Mouse (Mus musculus): ENCODE data around the gene Ebf1. TPM values are rescaled to one million over a fixed set of nuclear protein-coding genes. Genes with fewer than 3 reads are reported as not detected.

The Ebf1 gene
- total RNA-seq, 2 experiments from 2014 or later = 4.8 to 6.1 TPM

- DNase-seq (ENCODE audit: low spot score in 2 of 2) = no peak
Observed at GRCm38 (mm10) chr11:44656916-44657315, 39.8 kb downstream of the Ebf1 start.

- DNase-seq (ENCODE audit: low spot score in 2 of 2) = no peak
Observed at GRCm38 (mm10) chr11:44657833-44658395, 40.8 kb downstream of the Ebf1 start.

GRCm38 (mm10) chr11:44661875-44662274 lies 44.8 kb downstream of the Ebf1 start:
- no peak for DNase-seq (ENCODE audit: low spot score in 2 of 2)

DNA sequence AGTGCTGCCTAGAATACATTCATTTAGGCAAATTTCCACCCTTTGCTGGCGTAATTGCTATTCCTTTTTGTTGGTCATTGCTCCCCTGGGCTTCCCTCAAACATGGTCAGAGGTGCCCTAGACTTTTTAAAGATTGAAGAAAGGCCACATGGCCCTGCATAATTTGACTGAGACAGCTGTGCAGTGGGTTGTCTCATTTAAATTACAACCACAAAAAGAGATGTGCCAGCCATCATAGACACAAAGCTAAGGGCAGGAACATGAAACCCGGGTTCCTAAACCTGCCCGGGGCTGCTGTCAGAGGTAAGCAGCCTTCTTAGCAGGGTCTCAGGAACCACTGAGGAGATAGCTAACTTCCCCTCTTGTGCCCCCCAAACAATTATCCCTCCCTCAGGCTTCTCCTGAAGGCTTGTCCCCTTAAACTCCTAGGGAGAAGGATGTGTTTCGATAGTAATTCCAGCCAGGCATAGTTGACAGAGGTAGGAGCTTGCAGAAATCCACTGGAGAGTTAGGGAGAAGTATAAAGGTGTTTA lies 46.6 kb downstream of the Ebf1 start:
- DNase-seq (ENCODE audit: low spot score in 2 of 2) = no peak

DNA sequence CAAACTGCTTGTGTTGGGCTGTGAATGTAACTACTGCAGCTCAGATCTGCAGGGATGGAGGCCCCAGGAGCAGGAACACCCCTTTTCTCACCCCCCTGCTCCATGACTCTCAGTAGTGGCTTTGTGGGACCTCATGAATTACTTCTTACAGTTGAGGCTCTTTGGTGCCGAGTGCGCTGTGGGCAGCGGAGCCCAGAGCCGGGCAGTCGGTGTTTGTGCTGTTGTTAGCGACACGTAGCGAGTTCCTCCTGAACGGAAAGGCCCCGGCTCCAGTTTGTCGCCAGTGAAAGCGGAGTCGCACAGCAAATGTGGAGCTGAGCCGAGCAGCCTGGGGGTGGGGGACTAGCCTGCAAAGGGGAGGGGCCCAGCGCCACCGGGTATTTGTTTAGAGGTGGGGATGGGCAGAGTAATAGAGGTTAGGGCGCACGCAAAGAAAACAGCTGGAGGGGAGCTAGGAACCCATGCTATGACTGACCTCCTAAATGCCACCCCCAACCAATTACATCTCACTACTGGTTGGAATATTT lies 48.1 kb downstream of the Ebf1 start:
- peak in 1 of 2 experiments; percentile 3 for DNase-seq (ENCODE audit: low spot score in 2 of 2)

DNA sequence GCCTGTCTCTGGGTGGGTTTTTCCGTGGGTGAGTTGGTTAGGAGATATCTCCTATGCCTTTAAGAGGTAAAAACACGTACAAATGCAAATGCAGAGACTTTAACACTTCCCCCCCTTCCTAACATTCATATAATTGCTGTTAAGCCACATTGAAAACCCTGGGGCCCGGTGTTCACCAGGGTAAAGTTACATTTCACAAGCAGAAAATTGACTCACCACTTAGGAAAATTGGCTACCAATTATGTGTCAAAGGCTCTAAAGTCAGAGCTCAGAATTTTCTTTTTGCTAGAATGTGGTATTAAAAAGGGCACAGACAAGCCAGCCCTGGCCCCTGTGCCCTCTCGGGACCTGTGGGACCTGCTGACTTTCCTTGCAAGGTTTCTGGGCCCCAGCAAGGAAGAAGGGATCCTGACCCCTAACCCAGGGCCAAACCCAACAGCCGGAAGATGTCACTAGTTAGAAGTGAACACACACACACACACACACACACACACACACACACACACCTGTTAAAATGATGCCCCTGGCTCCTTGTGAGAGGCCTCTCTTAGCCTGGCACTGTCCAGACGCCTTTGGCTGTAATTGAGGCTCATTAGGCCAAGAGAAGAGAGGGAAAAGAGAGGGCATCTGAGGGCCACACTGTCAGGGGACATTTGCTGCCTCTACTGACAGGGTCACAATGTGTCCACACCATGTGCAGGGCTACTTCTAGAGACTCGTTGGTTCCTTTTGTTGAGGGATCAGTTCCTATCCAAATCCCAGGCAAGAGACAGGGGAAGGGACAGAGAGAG lies 48.8 kb downstream of the Ebf1 start:
- DNase-seq (ENCODE audit: low spot score in 2 of 2) = no peak

DNA sequence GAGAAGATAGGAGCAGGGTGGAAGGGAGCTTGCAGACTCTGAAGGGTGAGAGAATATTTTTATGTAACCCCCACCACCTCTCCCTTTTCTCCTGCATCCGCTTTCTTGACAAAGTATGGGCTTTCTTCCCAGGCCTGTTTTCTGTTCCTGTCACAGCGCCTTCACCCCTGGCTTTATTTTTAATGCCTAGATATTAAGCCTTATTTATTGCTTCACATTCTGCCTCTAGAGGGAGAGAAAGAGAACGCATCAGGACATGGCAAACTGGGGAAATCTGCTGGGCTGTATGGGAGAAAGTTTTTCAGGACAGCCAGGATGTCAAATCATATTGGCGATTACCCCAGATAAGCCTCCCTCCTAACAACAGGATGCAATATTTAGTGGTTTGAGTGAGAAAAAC lies 49.6 kb downstream of the Ebf1 start:
- DNase-seq (ENCODE audit: low spot score in 2 of 2) = no peak

DNA sequence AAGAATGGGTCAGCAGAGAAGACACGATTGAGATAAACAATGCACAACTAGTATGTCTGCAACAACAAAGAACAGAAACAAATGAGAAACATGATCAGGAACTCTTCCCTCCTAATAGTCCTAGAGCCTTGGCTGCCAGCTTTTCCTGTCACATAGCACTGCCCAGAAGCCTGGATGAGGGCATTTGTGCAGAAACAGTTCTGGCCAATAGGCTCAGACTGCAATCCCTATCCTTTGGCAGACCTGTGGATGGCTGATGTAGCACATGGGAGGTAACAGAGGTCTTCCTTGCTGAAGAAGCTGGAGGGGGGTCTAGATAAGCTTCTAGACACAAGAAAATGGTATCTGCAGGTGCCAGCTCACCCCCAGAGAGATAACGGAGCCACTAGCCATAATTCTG lies 64.2 kb downstream of the Ebf1 start:
- DNase-seq (ENCODE audit: low spot score in 2 of 2) = no peak

DNA sequence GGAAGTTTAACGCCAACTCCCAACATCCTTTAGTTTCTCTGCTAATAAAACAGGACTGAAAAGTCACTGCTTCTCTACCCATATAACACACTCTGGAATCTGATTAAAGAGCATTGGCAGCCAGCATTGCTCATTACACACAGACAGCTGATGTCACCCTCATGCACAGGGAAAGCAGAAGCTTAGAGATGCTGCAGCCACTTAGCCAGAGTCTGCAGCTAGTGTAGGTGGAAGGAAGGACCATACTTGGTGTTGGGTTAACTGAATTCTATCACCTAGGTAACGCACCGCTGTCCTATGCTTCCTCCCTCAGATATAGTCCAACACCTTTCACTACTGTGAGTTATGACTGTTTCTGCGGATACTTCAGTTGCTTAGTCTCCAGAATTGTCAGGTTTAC lies 64.9 kb downstream of the Ebf1 start:
- no peak for DNase-seq (ENCODE audit: low spot score in 2 of 2)

DNA sequence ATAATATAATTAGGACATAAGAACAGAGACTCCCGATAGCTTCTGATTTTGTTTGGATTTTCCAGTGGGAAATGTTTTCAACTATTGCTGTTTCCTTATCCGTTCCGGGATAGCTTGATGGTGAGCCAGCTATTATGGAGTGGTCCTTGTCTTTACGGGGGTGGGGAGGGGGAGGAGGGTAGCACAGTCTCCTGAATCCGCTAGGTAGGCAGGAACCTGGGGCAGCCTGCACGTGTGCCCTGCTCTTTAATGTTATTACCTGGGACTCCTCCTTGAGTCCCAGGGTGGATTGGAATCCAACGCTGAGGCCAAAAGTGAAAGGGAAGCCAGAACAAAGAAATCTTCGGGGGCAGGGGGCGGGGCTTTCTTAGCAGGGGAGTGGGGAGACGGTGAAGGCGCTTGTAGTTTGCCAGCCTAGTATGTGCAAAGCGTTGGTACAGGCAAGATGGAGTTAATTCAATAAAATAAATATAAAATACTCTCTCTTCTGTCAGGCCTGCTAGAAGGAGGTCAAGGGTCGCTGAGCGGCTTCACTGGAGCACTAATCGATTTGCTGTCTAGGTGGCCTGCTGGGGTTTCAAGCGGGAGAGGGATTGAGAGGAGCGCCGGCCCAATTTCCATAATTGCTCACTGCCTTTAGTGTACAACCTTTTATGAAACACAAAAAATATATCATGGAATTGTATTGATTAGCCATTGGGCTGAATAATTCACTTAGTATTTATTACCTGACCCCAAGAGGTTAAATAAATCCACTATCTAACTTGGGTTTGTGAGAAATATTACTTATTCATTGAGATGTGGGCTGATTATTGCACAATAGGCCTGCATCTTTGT lies 65.8 kb downstream of the Ebf1 start:
- DNase-seq (ENCODE audit: low spot score in 2 of 2) = no peak

- no peak for DNase-seq (ENCODE audit: low spot score in 2 of 2)
Observed at GRCm38 (mm10) chr11:44684486-44685076, 67.5 kb downstream of the Ebf1 start.

GRCm38 (mm10) chr11:44685129-44685528 lies 68.0 kb downstream of the Ebf1 start:
- DNase-seq (ENCODE audit: low spot score in 2 of 2) = no peak

DNA sequence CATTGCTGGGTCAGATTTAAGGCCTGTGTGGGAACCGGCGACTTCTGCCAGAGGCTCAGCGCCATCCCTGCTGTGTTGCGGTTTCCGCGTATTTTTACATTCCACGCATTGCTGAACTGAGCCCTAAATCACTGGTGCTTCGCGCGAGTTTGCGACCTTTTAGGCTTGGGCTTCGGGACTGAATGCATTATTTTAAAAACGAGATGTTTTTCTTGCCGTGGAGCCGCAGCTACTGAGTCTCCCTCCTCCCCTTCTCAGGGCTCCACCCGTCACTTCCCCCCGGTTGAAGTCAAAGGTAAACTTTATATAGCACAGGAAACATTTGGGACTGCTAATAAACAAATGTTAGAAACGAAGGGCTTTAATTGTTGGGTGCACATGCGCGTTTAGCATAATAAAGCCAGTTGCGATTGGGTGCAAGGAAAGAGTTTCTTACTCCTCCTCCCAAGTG lies 68.8 kb downstream of the Ebf1 start:
- no peak for DNase-seq (ENCODE audit: low spot score in 2 of 2)

- DNase-seq (ENCODE audit: low spot score in 2 of 2) = no peak
Observed at GRCm38 (mm10) chr11:44686378-44686777, 69.3 kb downstream of the Ebf1 start.

GRCm38 (mm10) chr11:44688542-44688941 lies 71.4 kb downstream of the Ebf1 start:
- DNase-seq (ENCODE audit: low spot score in 2 of 2) = no peak

DNA sequence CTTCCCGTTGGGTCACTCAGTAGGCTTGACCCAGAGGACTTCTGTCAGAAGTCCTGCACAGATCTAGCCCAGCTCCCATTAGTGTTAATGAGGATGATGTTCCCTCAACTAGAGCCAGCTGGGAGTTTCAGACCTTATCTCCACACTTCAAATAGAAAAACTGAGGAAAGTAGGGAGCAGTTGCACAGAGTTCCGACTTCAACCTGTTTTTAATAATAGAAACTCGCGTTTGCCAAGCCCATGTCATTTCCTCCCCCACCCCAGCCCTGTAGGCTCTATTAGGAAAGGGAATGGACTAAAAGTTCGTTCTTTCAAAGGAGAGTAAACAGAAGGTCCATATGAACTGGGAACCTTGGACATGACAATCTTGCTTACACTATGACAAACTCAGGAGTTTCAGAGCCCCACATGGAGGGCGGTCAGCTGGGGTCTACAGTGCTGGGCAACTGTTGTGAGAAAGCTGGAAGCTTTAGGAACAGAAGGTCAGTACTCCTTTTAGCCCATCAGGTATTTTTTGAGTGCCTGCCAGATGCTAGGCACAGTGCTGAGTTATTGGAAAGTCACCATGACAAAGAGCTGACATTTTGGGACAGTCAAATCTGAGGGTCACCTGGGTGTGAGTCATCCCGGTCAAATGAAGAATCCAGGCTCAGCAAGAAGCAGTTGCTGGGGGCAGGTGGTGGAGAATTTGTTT lies 72.6 kb downstream of the Ebf1 start:
- no peak for DNase-seq (ENCODE audit: low spot score in 2 of 2)

DNA sequence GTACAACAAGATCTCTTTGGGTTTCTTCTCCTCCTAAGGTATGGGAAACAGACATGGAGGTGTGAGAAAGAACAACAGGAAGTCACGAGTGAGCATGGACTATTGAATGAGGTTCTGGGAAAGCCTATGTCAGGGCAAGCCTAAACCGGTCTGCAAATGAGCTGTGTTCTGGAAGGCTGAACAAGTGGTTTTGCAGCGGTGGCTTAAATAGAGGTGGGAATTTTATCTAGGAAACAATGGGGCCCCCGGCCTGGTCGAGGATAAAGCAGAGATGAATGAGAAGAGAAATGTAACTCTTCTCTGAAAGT lies 73.1 kb downstream of the Ebf1 start:
- DNase-seq (ENCODE audit: low spot score in 2 of 2) = no peak

DNA sequence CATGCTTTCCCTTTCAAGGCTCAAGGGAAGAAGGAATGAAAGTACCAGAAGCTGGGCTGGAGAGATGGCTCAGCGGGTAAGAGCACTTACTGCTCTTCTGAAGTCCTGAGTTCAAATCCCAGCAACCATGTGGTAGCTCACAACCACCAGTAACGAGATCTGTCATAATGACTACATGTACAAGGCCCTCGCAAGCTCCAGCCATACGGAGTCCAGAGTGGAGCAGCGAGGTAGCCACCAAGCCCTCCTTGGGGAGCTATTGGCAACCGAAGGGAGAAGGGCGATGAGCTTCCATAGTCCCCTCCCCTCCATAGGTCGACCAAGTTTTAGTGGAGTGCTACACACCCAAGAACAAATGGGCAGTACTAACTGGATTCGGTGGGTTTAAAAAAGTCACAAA lies 78.3 kb downstream of the Ebf1 start:
- DNase-seq (ENCODE audit: low spot score in 2 of 2) = no peak

GRCm38 (mm10) chr11:44696539-44697201 lies 79.6 kb downstream of the Ebf1 start:
- DNase-seq (ENCODE audit: low spot score in 2 of 2) = no peak

GRCm38 (mm10) chr11:44700181-44700580 lies 83.1 kb downstream of the Ebf1 start:
- DNase-seq (ENCODE audit: low spot score in 2 of 2) = no peak
